Mouse (Mus musculus): ENCODE results near the gene Haus3. TPM values are rescaled to one million over a fixed set of nuclear protein-coding genes. Genes with fewer than 3 reads are reported as not detected.
A peak's percentile ranks its signal among the peaks of the same experiment; 100 is the strongest.

The Haus3 gene
- 1 to 10 TPM; 7.7 to 8.5 TPM for total RNA-seq (2021)
- long read RNA-seq, experiment 1, partial matches to known transcripts = 3 of 6 reads
- long read RNA-seq, experiment 1, other reads (novel, unspliced or antisense) = 0 of 6 reads
- long read RNA-seq, experiment 2, transcript Haus3-201 (5 exons, 2,073 nt) = major isoform, 5 of 11 reads
- long read RNA-seq, experiment 2, partial matches to known transcripts = 4 of 11 reads
- long read RNA-seq, experiment 2, other reads (novel, unspliced or antisense) = 2 of 11 reads

GRCm38 (mm10) chr5:34168950-34169891 lies at the start of gene Haus3, which contains the start of gene Poln:
Haus3 (minus strand) TSS chr5:34169527.
Poln (minus strand) TSS chr5:34169448.
- H3K4me3 ChIP-seq = peak within 1 kb of the TSS; percentile 72
- DNase-seq (ENCODE audit: extremely low spot score in 1 of 2, low spot score in 2 of 2) = peak; percentile 95 to 97
- no peak; the same call in 1 of the 2 replicates for TF ChIP-seq CTCF (IDR thresholded peaks at IDR 0.05)
- intact Hi-C loops (cut with DNase I) = loop anchor here (1.0 kb wide), 1 partner anchor 18 kb away; the partner anchor contains the start of gene Mxd4
- peak within 1 kb of the TSS; percentile 91 for H3K27ac ChIP-seq

GRCm38 (mm10) chr5:34218672-34219071 lies 49.3 kb upstream of the Haus3 start:
- no peak for TF ChIP-seq CTCF (IDR thresholded peaks at IDR 0.05)
- intact Hi-C loops (cut with DNase I) = loop anchor here (10.0 kb wide), 1 partner anchor 426 kb away; no protein-coding TSS in a partner anchor
- DNase-seq (ENCODE audit: extremely low spot score in 1 of 2, low spot score in 2 of 2) = no peak
- Histone ChIP-seq H3K27ac (no peak overlapping the region), H3K4me3 (no peak overlapping the region)

- no peak for TF ChIP-seq CTCF (IDR thresholded peaks at IDR 0.05)
- Histone ChIP-seq H3K4me3 (no peak overlapping the region), H3K27ac (no peak overlapping the region)
- DNase-seq (ENCODE audit: extremely low spot score in 1 of 2, low spot score in 2 of 2) = no peak
- intact Hi-C loops (cut with DNase I) = loop anchor here (10.0 kb wide), 1 partner anchor 427 kb away; no protein-coding TSS in a partner anchor
Observed at GRCm38 (mm10) chr5:34217756-34218155, 48.4 kb upstream of the Haus3 start.

GRCm38 (mm10) chr5:34216025-34216424 lies 46.7 kb upstream of the Haus3 start:
- no peak overlapping the region for H3K4me3 ChIP-seq
- no peak overlapping the region for H3K27ac ChIP-seq
- no peak for TF ChIP-seq CTCF (IDR thresholded peaks at IDR 0.05)
- DNase-seq (ENCODE audit: extremely low spot score in 1 of 2, low spot score in 2 of 2) = no peak
- intact Hi-C loops (cut with DNase I) = loop anchor here (10.0 kb wide), 1 partner anchor 429 kb away; no protein-coding TSS in a partner anchor

- Histone ChIP-seq H3K4me3 (no peak overlapping the region), H3K27ac (no peak overlapping the region)
- no peak for DNase-seq (ENCODE audit: extremely low spot score in 1 of 2, low spot score in 2 of 2)
- TF ChIP-seq CTCF (IDR thresholded peaks at IDR 0.05) = no peak
- intact Hi-C loops (cut with DNase I) = loop anchor here (5.0 to 10.0 kb wide), 3 partner anchors 39 to 431 kb away; partner anchors contain the start of gene Rnf4
Observed at GRCm38 (mm10) chr5:34213659-34214058, 44.3 kb upstream of the Haus3 start.

- no peak overlapping the region for H3K27ac ChIP-seq
- peak; percentile 74 to 75 for DNase-seq (ENCODE audit: extremely low spot score in 1 of 2, low spot score in 2 of 2)
- intact Hi-C loops (cut with DNase I) = loop anchor here (2.0 to 10.0 kb wide), 4 partner anchors 42 to 435 kb away; partner anchors contain the start of gene Rnf4
- TF ChIP-seq CTCF (IDR thresholded peaks at IDR 0.05) = peak; percentile 94
- H3K4me3 ChIP-seq = no peak overlapping the region
Observed at GRCm38 (mm10) chr5:34210279-34210678, 41.0 kb upstream of the Haus3 start.

GRCm38 (mm10) chr5:34207503-34207902 lies 38.2 kb upstream of the Haus3 start:
- TF ChIP-seq CTCF (IDR thresholded peaks at IDR 0.05) = no peak
- no peak for DNase-seq (ENCODE audit: extremely low spot score in 1 of 2, low spot score in 2 of 2)
- intact Hi-C loops (cut with DNase I) = no loop called here
- no peak overlapping the region for H3K27ac ChIP-seq
- H3K4me3 ChIP-seq = no peak overlapping the region

GRCm38 (mm10) chr5:34205788-34206187 lies 36.5 kb upstream of the Haus3 start:
- TF ChIP-seq CTCF (IDR thresholded peaks at IDR 0.05) = no peak

GRCm38 (mm10) chr5:34204911-34205310 lies 35.6 kb upstream of the Haus3 start:
- Histone ChIP-seq H3K27ac (no peak overlapping the region), H3K4me3 (no peak overlapping the region)
- TF ChIP-seq CTCF (IDR thresholded peaks at IDR 0.05) = peak; percentile 28
- intact Hi-C loops (cut with DNase I) = no loop called here
- DNase-seq (ENCODE audit: extremely low spot score in 1 of 2, low spot score in 2 of 2) = no peak

More at GRCm38 (mm10) chr5:34205788-34206187, 36.5 kb upstream of the Haus3 start:
- Histone ChIP-seq H3K4me3 (no peak overlapping the region), H3K27ac (no peak overlapping the region)
- no peak for DNase-seq (ENCODE audit: extremely low spot score in 1 of 2, low spot score in 2 of 2)
- intact Hi-C loops (cut with DNase I) = no loop called here

GRCm38 (mm10) chr5:34202006-34202405 lies 32.7 kb upstream of the Haus3 start:
- intact Hi-C loops (cut with DNase I) = no loop called here
- Histone ChIP-seq H3K27ac (no peak overlapping the region), H3K4me3 (no peak overlapping the region)
- TF ChIP-seq CTCF (IDR thresholded peaks at IDR 0.05) = no peak
- no peak for DNase-seq (ENCODE audit: extremely low spot score in 1 of 2, low spot score in 2 of 2)

GRCm38 (mm10) chr5:34201396-34201795 lies 32.1 kb upstream of the Haus3 start:
- no peak overlapping the region for H3K27ac ChIP-seq
- intact Hi-C loops (cut with DNase I) = no loop called here
- no peak overlapping the region for H3K4me3 ChIP-seq
- peak; percentile 24 for TF ChIP-seq CTCF (IDR thresholded peaks at IDR 0.05)
- DNase-seq (ENCODE audit: extremely low spot score in 1 of 2, low spot score in 2 of 2) = no peak
